Mouse (Mus musculus): Measurements from ENCODE around the gene Cd59b. TPM values are rescaled to one million over a fixed set of nuclear protein-coding genes. Genes with fewer than 3 reads are reported as not detected.
A peak's percentile ranks its signal among the peaks of the same experiment; 100 is the strongest.
"Not testable (repeated sequence)": the region's sequence is repeated elsewhere in the genome, so short reads cannot be mapped to it uniquely, and the experiment has no call there.

The Cd59b gene
- polyA plus RNA-seq, 1 experiment from 2014 or later, result 3.0 TPM

DNA sequence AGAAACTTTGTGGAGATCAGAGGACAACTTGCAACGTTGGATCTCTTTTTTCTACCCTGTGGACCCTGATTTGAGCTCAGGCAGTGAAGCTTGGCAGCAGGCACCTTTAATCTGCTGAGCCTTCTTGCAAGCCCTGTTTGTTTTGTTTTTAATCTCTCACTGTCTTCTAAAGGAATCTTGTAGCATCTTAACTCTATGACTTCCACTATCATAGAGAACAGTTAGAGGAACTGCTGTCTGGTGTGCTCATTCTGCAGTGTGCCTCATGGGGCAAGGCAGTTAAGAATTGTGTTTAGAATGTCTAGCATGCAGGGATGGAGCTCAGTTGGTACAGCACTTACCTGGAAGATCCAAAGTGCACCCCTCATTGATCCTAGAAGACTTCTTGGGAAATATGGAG is 30.3 kb downstream of the Cd59b start:
- Histone ChIP-seq H3K27me3 (ENCODE audit: control insufficient read depth, insufficient read depth, low read length) (no peaks in the 10 kb centered on the region), H3K4me3 (ENCODE audit: control insufficient read depth in 1 of 2, insufficient read depth in 1 of 2, low read depth in 1 of 2, low read length in 2 of 2) (no peak overlapping the region), H3K4me2 (ENCODE audit: low read length) (no peak overlapping the region), H3K27ac (replicated peaks in 1 of 2; ENCODE audit: control insufficient read depth in 1 of 2, insufficient read depth in 1 of 2, low read depth in 2 of 2, low read length in 2 of 2) (no peak overlapping the region), H3K9ac (ENCODE audit: low read length) (no peak overlapping the region), H3K9me3 (ENCODE audit: control insufficient read depth, low read length) (no peaks in the 10 kb centered on the region), H3K36me3 (ENCODE audit: control insufficient read depth, insufficient read depth, low read length) (0 out of 2 replicates have a peak, but pooled peaks cover 7% of the 10 kb centered on the region), H3K4me1 (ENCODE audit: control insufficient read depth in 2 of 2, insufficient read depth in 2 of 2, low read length in 2 of 2) (peaks cover 7 to 27% of the 10 kb centered on the region in 2 experiments)
- no peak for ATAC-seq (ENCODE audit: insufficient number of reproducible peaks, insufficient read depth, low FRiP score, low read depth)
- 45% methylated on average over 1 of the region's 1 CpGs for WGBS

DNA sequence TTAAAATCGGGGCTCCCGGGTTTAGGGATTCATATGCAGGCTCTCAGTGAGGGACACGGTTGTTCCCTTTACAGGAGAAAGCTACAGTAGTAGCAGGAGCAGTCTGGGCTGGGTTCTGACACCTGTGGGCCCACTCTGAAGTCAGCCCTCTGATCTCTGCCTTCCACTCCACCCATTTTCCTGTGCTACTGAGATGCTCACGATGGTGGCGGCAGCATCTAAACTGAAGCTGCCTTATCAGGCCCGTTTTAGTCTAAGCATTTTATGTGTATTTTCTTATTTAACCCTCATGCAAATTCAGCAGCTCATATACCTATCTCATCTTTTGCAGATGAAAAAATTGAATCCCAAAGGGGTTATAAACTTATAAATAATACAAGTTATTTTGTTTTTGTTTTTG is 35.2 kb downstream of the Cd59b start:
- ATAC-seq (ENCODE audit: insufficient number of reproducible peaks, insufficient read depth, low FRiP score, low read depth), result no peak
- peaks cover 10 to 21% of the 10 kb centered on the region in 2 experiments for H3K4me1 ChIP-seq (ENCODE audit: control insufficient read depth in 2 of 2, insufficient read depth in 2 of 2, low read length in 2 of 2)
- H3K27ac ChIP-seq (replicated peaks in 1 of 2; ENCODE audit: control insufficient read depth in 1 of 2, insufficient read depth in 1 of 2, low read depth in 2 of 2, low read length in 2 of 2), result no peak overlapping the region
- no peak overlapping the region for H3K9ac ChIP-seq (ENCODE audit: low read length)
- H3K9me3 ChIP-seq (ENCODE audit: control insufficient read depth, low read length), result no peaks in the 10 kb centered on the region
- no peak overlapping the region for H3K4me3 ChIP-seq (ENCODE audit: control insufficient read depth in 1 of 2, insufficient read depth in 1 of 2, low read depth in 1 of 2, low read length in 2 of 2)
- WGBS, result 83% methylated on average over 6 of the region's 6 CpGs
- H3K27me3 ChIP-seq (ENCODE audit: control insufficient read depth, insufficient read depth, low read length), result no peaks in the 10 kb centered on the region
- 0 out of 2 replicates have a peak, but pooled peaks cover 7% of the 10 kb centered on the region for H3K36me3 ChIP-seq (ENCODE audit: control insufficient read depth, insufficient read depth, low read length)
- no peak overlapping the region for H3K4me2 ChIP-seq (ENCODE audit: low read length)

DNA sequence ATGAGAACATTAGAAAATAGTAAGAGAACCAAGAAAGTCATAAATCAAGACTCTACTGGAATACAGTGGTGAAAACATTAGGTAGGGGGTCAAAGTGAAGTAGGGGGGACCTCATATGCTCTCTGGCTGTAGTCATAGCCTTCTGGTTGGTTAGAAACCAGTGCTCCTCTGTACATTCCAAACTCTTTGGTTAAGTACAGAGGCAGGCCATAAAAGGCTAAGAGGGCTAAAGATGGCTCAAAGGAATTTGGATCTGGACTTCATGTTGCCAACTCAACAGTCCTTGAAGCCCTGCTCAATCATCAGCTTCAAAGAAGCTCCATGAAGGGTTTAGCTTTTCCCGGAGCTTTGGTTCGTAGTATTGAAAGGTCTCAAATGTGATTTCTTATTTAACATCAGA is 39.4 kb downstream of the Cd59b start:
- Histone ChIP-seq H3K4me1 (ENCODE audit: control insufficient read depth in 2 of 2, insufficient read depth in 2 of 2, low read length in 2 of 2) (peaks cover 4 to 10% of the 10 kb centered on the region in 2 experiments), H3K27ac (replicated peaks in 1 of 2; ENCODE audit: control insufficient read depth in 1 of 2, insufficient read depth in 1 of 2, low read depth in 2 of 2, low read length in 2 of 2) (peak overlapping the region; percentile 33 to 54), H3K36me3 (ENCODE audit: control insufficient read depth, insufficient read depth, low read length) (peaks cover 11% of the 10 kb centered on the region; the same call in 1 of the 2 replicates)
- ATAC-seq (ENCODE audit: insufficient number of reproducible peaks, insufficient read depth, low FRiP score, low read depth); H3K4me2 ChIP-seq (ENCODE audit: low read length); H3K4me3 ChIP-seq (ENCODE audit: control insufficient read depth in 1 of 2, insufficient read depth in 1 of 2, low read depth in 1 of 2, low read length in 2 of 2); H3K9ac ChIP-seq (ENCODE audit: low read length); H3K27me3 ChIP-seq (ENCODE audit: control insufficient read depth, insufficient read depth, low read length); H3K9me3 ChIP-seq (ENCODE audit: control insufficient read depth, low read length): not testable (repeated sequence)
- 19% methylated on average over 2 of the region's 2 CpGs for WGBS

DNA sequence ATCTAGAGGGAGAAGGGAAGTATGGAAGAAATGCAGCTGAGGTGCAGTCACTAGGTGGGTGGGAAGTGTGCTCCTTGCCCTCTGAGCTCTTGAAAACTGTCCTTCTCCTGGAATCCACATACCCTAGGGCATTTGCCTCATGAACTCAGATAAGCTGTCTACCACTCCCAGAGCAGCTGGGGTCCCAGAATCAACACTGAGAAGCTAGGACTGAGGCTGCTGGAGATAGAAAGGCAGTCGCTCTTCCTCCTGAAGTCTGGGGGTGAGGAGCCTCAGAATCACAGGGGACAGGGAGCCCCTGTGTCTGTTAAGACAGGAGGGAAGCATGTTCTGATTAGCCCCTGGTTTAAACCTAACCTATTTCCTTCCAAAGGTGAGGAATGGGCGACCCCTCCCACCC is 39.9 kb downstream of the Cd59b start:
- Histone ChIP-seq H3K4me2 (ENCODE audit: low read length) (no peak overlapping the region), H3K4me1 (ENCODE audit: control insufficient read depth in 2 of 2, insufficient read depth in 2 of 2, low read length in 2 of 2) (peaks cover 4 to 10% of the 10 kb centered on the region in 2 experiments), H3K27ac (replicated peaks in 1 of 2; ENCODE audit: control insufficient read depth in 1 of 2, insufficient read depth in 1 of 2, low read depth in 2 of 2, low read length in 2 of 2) (peak overlapping the region; percentile 33 to 54), H3K27me3 (ENCODE audit: control insufficient read depth, insufficient read depth, low read length) (no peaks in the 10 kb centered on the region), H3K36me3 (ENCODE audit: control insufficient read depth, insufficient read depth, low read length) (peaks cover 9% of the 10 kb centered on the region; the same call in 1 of the 2 replicates), H3K9me3 (ENCODE audit: control insufficient read depth, low read length) (no peaks in the 10 kb centered on the region), H3K9ac (ENCODE audit: low read length) (peak overlapping the region; percentile 35; the same call in 1 of the 2 replicates), H3K4me3 (ENCODE audit: control insufficient read depth in 1 of 2, insufficient read depth in 1 of 2, low read depth in 1 of 2, low read length in 2 of 2) (no peak overlapping the region)
- ATAC-seq (ENCODE audit: insufficient number of reproducible peaks, insufficient read depth, low FRiP score, low read depth), result no peak
- WGBS, result 46% methylated on average over 2 of the region's 2 CpGs

DNA sequence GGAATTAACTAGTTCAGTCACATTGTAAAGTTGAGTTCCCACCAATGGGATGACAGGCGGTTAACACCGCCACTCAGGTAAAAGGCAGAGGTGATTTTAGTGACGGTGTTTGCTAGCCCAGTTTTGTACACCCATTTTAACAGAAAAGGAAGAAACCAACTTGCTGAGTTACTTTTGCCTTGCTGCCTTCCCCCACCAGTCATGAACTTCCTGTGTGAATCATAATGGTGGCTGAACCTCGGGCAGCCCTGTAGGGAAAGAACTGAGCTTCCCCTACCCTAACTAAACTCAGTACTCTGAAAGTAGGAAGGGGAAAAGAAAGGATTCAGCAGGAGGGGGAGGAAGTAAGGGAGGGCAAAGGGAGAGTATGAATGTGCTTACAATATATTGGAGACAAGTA is 40.4 kb downstream of the Cd59b start:
- H3K4me2 ChIP-seq (ENCODE audit: low read length), result no peak overlapping the region
- ATAC-seq (ENCODE audit: insufficient number of reproducible peaks, insufficient read depth, low FRiP score, low read depth), result no peak
- H3K4me1 ChIP-seq (ENCODE audit: control insufficient read depth in 2 of 2, insufficient read depth in 2 of 2, low read length in 2 of 2), result peaks cover 4 to 10% of the 10 kb centered on the region in 2 experiments
- 81% methylated on average over 4 of the region's 4 CpGs for WGBS
- H3K9me3 ChIP-seq (ENCODE audit: control insufficient read depth, low read length), result no peaks in the 10 kb centered on the region
- H3K36me3 ChIP-seq (ENCODE audit: control insufficient read depth, insufficient read depth, low read length), result peaks cover 6% of the 10 kb centered on the region; the same call in 1 of the 2 replicates
- H3K27me3 ChIP-seq (ENCODE audit: control insufficient read depth, insufficient read depth, low read length), result no peaks in the 10 kb centered on the region
- peak overlapping the region; percentile 33 to 54; a peak in 3 of 4 replicates for H3K27ac ChIP-seq (replicated peaks in 1 of 2; ENCODE audit: control insufficient read depth in 1 of 2, insufficient read depth in 1 of 2, low read depth in 2 of 2, low read length in 2 of 2)
- no peak overlapping the region for H3K9ac ChIP-seq (ENCODE audit: low read length)
- no peak overlapping the region for H3K4me3 ChIP-seq (ENCODE audit: control insufficient read depth in 1 of 2, insufficient read depth in 1 of 2, low read depth in 1 of 2, low read length in 2 of 2)

DNA sequence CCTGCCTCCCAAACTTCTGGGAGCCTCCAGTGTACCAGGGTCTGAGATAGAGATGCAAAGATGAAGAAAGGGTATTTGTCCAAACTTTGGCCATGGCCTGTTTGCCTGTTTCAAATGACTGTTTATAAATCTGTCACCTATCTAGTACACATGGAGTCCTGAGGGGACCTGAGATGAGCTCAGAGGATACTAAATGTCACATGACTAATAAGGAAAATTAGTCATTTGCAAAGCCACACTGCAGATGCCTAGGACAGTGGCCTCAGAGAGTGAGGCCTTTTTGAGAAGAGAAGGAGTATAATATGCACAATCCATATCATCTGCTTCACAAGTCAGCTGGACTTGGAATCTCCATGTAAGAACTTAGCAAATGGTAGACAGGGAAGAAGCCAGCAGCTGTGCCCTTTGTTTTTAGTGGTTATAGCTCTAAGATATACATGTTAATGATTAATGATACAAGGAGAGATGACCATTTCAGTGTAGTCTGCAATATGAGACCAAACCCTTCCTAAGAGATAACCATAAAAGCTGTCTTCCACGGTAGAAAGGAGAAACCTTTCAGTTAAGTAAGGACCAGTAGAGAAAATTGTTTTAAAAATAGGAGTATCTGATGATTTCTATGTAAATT is 41.6 kb downstream of the Cd59b start:
- H3K27ac ChIP-seq (replicated peaks in 1 of 2; ENCODE audit: control insufficient read depth in 1 of 2, insufficient read depth in 1 of 2, low read depth in 2 of 2, low read length in 2 of 2); H3K27me3 ChIP-seq (ENCODE audit: control insufficient read depth, insufficient read depth, low read length); H3K9me3 ChIP-seq (ENCODE audit: control insufficient read depth, low read length); ATAC-seq (ENCODE audit: insufficient number of reproducible peaks, insufficient read depth, low FRiP score, low read depth); H3K9ac ChIP-seq (ENCODE audit: low read length); H3K4me3 ChIP-seq (ENCODE audit: control insufficient read depth in 1 of 2, insufficient read depth in 1 of 2, low read depth in 1 of 2, low read length in 2 of 2); H3K4me2 ChIP-seq (ENCODE audit: low read length); H3K36me3 ChIP-seq (ENCODE audit: control insufficient read depth, insufficient read depth, low read length): not testable (repeated sequence)
- peaks cover 4 to 10% of the 10 kb centered on the region in 2 experiments for H3K4me1 ChIP-seq (ENCODE audit: control insufficient read depth in 2 of 2, insufficient read depth in 2 of 2, low read length in 2 of 2)
- WGBS, result no CpG with 5 or more reads among the region's 1 CpGs

DNA sequence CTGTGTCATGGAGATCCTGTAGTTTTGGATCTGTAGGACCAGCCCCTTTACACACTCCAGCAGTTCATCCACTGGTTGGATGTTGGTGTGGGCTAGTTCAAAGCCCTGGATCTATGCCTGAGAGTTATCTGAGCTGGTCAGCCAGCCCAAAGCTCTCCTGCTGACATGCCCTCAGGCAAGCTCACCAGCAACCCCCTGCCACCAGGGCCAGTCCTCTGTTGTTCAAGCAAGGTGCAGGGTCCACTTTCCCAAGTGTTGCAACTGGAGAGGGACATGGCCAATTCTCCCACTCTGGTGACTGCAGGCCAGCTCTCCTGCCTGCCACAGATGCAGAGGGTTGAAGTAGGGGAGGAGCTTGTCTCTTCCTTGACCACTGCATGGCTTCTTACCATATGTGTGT is 43.9 kb downstream of the Cd59b start:
- not testable (repeated sequence) for ATAC-seq (ENCODE audit: insufficient number of reproducible peaks, insufficient read depth, low FRiP score, low read depth); H3K9me3 ChIP-seq (ENCODE audit: control insufficient read depth, low read length); H3K4me3 ChIP-seq (ENCODE audit: control insufficient read depth in 1 of 2, insufficient read depth in 1 of 2, low read depth in 1 of 2, low read length in 2 of 2); H3K36me3 ChIP-seq (ENCODE audit: control insufficient read depth, insufficient read depth, low read length); H3K27me3 ChIP-seq (ENCODE audit: control insufficient read depth, insufficient read depth, low read length); H3K9ac ChIP-seq (ENCODE audit: low read length); H3K27ac ChIP-seq (replicated peaks in 1 of 2; ENCODE audit: control insufficient read depth in 1 of 2, insufficient read depth in 1 of 2, low read depth in 2 of 2, low read length in 2 of 2); H3K4me2 ChIP-seq (ENCODE audit: low read length)
- H3K4me1 ChIP-seq (ENCODE audit: control insufficient read depth in 2 of 2, insufficient read depth in 2 of 2, low read length in 2 of 2), result peaks cover 4 to 13% of the 10 kb centered on the region in 2 experiments

DNA sequence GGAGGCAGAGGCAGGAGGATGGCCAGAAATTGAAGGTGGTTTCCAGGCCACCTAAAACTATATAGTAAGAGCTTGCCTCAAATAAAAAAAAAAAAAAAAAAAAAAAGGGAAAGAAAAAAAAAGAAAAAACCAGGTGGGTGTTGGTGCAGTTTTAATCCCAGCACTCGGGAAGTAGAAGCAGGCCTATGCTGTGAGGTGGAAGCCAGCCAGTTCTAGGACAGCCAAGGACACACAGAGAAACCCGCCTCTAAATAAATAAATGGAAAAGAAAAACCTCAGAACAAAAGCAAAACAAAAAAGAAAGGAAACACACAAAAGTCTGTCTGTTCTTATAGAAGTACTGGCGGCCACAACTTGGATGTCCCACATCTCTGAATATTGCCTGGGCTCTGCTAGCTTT is 45.2 kb downstream of the Cd59b start:
- H3K4me1 ChIP-seq (ENCODE audit: control insufficient read depth in 2 of 2, insufficient read depth in 2 of 2, low read length in 2 of 2), result peaks cover 2 to 12% of the 10 kb centered on the region in 2 experiments
- WGBS, result 81% methylated on average over 3 of the region's 3 CpGs
- no peak overlapping the region for H3K27ac ChIP-seq (replicated peaks in 1 of 2; ENCODE audit: control insufficient read depth in 1 of 2, insufficient read depth in 1 of 2, low read depth in 2 of 2, low read length in 2 of 2)
- ATAC-seq (ENCODE audit: insufficient number of reproducible peaks, insufficient read depth, low FRiP score, low read depth), result no peak
- H3K36me3 ChIP-seq (ENCODE audit: control insufficient read depth, insufficient read depth, low read length), result peaks cover 6% of the 10 kb centered on the region; the same call in 1 of the 2 replicates
- no peak overlapping the region for H3K4me2 ChIP-seq (ENCODE audit: low read length)
- no peak overlapping the region for H3K4me3 ChIP-seq (ENCODE audit: control insufficient read depth in 1 of 2, insufficient read depth in 1 of 2, low read depth in 1 of 2, low read length in 2 of 2)
- H3K9me3 ChIP-seq (ENCODE audit: control insufficient read depth, low read length), result no peaks in the 10 kb centered on the region
- H3K9ac ChIP-seq (ENCODE audit: low read length), result no peak overlapping the region
- no peaks in the 10 kb centered on the region for H3K27me3 ChIP-seq (ENCODE audit: control insufficient read depth, insufficient read depth, low read length)

Measured in heart, embryonic 14.5 days (tissue).